Mouse (Mus musculus) midbrain, postnatal 0 days (tissue): Measurements from ENCODE around the gene Kptn. TPM values are rescaled to one million over a fixed set of nuclear protein-coding genes. Genes with fewer than 3 reads are reported as not detected.

ENCODE experiments used
- ATAC-seq: fragments of 200-750 bp; cut with Nextera tagmentation; 2 replicates; pipeline ENCODE4 v1.8.0; 2017; ENCODE audit warnings: moderate number of reproducible peaks, mild to moderate bottlenecking, moderate TSS enrichment, moderate library complexity; ENCODE audit not compliant: low FRiP score
- DNase-seq: peaks from one replicate; pipeline ENCODE4 v3.0.0-alpha.2; 2015; ENCODE audit warnings: low spot score
- H3K27ac ChIP-seq: fragments of 300-500 bp; sonication (generic); 2 replicates; pipeline ENCODE4 v1.5.1; 2014; ENCODE audit warnings: low read depth, mild to moderate bottlenecking, low read length, mixed read lengths
- H3K27me3 ChIP-seq: fragments of 300-500 bp; sonication (generic); 2 replicates; pipeline ENCODE4 v1.6.1; 2014; ENCODE audit warnings: low read length, control low read depth, mixed read lengths; ENCODE audit not compliant: insufficient read depth
- H3K36me3 ChIP-seq: fragments of 300-500 bp; sonication (generic); 2 replicates; pipeline ENCODE4 v1.6.1; 2014; ENCODE audit warnings: low read length, control low read depth, mixed read lengths; ENCODE audit not compliant: insufficient read depth
- H3K4me1 ChIP-seq: fragments of 300-500 bp; sonication (generic); 2 replicates; pipeline ENCODE4 v1.6.1; 2014; ENCODE audit warnings: mild to moderate bottlenecking, control low read depth, antibody characterized with exemption, low read length, mixed read lengths; ENCODE audit not compliant: insufficient read depth
- H3K4me2 ChIP-seq: fragments of 300-500 bp; sonication (generic); 2 replicates; pipeline ENCODE4 v1.6.1; 2014; ENCODE audit warnings: low read depth, mild to moderate bottlenecking, low read length, mixed read lengths; ENCODE audit not compliant: poor library complexity, severe bottlenecking
- H3K4me3 ChIP-seq: fragments of 300-500 bp; sonication (generic); 2 replicates; pipeline ENCODE4 v1.5.1; 2014; ENCODE audit warnings: low read depth, mild to moderate bottlenecking, low read length, moderate library complexity
- H3K9ac ChIP-seq: fragments of 300-500 bp; sonication (generic); replicated peaks from 2 replicates; pipeline ENCODE4 v1.6.1; 2014; ENCODE audit warnings: mild to moderate bottlenecking, low read length, moderate library complexity, mixed read lengths; ENCODE audit not compliant: poor library complexity, severe bottlenecking
- H3K9me3 ChIP-seq: fragments of 300-500 bp; sonication (generic); 2 replicates; pipeline ENCODE4 v1.6.1; 2016; ENCODE audit warnings: low read length, control low read depth
- CTCF ChIP-seq: IDR thresholded peaks from 2 replicates; pipeline ENCODE4 v1.5.1; 2016; ENCODE audit warnings: antibody characterized with exemption, mild to moderate bottlenecking
- WGBS: fragments of 180-500 bp; shearing (Covaris S2); extraction: QIAGEN DNeasy Blood & Tissue Kit; methylation state at CpG from one replicate; pipeline ENCODE4 v1.1.7; 2014; 5-methylcytosine and 5-hydroxymethylcytosine counted together
- polyA plus RNA-seq: library from polyadenylated mRNA; unstranded; fragments of >200 nt; fragmentation: Nextera tagmentation; extraction: Ambion mirVana; gene quantifications from 2 replicates; pipeline ENCODE4 v1.2.1, GENCODE M21; 2015
- total RNA-seq: library from RNA; depleted of rRNA; stranded (reverse); fragments of >200 nt; gene quantifications from 2 replicates; pipeline ENCODE4 v1.2.3, GENCODE M21; 2014

Kptn gene
- total and polyA plus RNA-seq, 2 experiments from 2014 or later: 35.9 to 44.1 TPM

DNA sequence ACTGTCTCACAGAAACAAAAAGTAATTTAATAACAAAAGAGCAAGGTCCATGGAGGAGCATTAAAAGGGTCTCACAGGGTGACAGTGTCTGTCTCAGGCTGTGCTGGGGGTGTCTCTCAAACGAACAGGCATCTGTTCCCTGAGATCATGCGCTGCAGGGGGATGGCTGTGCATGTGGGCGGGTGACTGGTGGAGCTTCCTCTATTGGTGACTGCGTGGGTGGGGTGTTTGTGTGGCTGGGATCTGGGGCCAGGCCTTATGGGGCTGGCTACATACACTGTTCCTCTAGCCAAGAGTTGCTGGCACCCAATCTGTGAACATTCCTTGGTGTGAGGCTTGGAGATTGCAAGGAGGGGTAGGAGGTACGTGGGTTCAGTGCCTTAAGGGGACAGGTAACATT is 29.5 kb downstream of the Kptn start:
- Histone ChIP-seq H3K27me3 (no peaks in the 10 kb centered on the region), H3K9ac (no peak overlapping the region), H3K4me1 (no peaks in the 10 kb centered on the region), H3K4me2 (no peak overlapping the region), H3K36me3 (peaks cover 19% of the 10 kb centered on the region), H3K4me3 (no peak overlapping the region), H3K27ac (no peak overlapping the region), H3K9me3 (no peaks in the 10 kb centered on the region)
- WGBS: 61% methylated on average over 5 of the region's 5 CpGs
- DNase-seq (no peak), ATAC-seq (no peak)
- TF ChIP-seq CTCF: no peak

DNA sequence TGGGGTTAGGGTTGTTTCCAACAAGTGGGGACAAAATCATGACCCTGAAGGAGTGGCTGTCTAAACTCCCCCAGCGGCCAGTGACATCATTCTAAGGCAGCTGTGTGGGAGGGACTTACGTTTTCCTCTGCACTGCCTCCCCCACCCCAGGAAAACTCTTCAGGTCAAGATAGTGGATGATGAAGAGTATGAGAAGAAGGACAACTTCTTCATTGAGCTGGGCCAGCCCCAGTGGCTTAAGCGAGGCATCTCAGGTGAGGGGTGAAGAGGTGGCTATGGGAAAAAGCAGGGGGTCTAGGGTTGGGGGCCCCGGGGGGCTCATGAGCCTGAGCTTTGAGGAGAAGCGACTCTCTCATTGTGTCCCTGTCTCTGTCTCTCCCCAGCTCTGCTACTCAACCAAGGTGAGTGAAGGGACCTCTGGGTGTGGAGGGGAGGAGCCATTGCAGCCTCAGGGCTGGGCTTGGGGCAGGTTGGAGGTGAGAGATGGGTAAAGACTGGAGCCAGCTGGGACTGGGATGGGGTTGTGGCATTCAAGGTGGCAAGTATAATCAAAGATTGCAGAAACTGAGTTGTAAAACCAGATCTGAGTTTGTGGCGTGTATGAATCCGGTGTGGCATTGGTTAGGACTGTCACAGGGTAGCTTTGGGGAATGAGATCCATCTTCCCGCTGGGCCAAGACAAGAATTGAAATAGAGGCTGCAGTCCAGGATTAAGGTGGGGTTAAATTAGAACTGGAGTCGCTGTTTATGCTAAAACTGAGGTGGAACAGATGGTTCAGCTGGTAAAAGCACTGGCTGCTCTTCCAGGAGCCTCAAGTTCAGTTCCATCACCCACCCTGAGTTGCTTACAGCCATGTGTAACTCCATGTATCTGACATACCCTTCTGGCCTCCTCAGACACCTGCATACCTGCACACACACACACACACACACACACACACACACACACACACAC is 30.8 kb downstream of the Kptn start:
- Histone ChIP-seq H3K27ac (no peak overlapping the region), H3K4me2 (no peak overlapping the region), H3K9me3 (no peaks in the 10 kb centered on the region), H3K27me3 (no peaks in the 10 kb centered on the region), H3K4me3 (no peak overlapping the region), H3K4me1 (no peaks in the 10 kb centered on the region), H3K36me3 (peaks cover 11% of the 10 kb centered on the region), H3K9ac (no peak overlapping the region)
- ATAC-seq (no peak), DNase-seq (no peak)
- TF ChIP-seq CTCF: no peak
- 80% methylated on average over 9 of the region's 9 CpGs for WGBS

DNA sequence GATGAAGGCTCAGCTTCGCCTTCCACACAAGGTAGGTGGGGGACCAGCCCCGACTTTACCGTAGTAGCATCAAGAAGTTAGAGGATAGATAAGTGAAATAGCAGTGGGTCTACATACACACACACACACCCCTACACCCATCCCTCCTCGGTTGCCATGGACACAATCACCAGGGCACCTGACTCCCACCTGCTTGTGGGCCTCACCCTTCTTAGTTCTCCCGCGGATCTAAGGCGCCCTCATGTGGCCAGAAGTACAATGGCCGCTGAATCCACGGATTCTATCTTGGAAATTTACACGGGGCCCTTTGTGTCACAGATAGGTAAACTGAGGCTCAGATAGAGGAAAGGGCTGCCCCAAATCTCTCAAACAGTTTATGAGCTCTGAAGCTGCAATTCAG is 33.8 kb downstream of the Kptn start:
- 17% methylated on average over 10 of the region's 10 CpGs for WGBS
- Histone ChIP-seq H3K9me3 (no peaks in the 10 kb centered on the region), H3K27me3 (no peaks in the 10 kb centered on the region), H3K9ac (no peak overlapping the region), H3K27ac (no peak overlapping the region; the same call in 1 of the 2 replicates), H3K4me2 (no peak overlapping the region), H3K4me3 (no peak overlapping the region), H3K36me3 (peaks cover 6% of the 10 kb centered on the region), H3K4me1 (no peaks in the 10 kb centered on the region)
- TF ChIP-seq CTCF: peak; percentile 89
- DNase-seq (peak; percentile 81), ATAC-seq (peak; percentile 76)

DNA sequence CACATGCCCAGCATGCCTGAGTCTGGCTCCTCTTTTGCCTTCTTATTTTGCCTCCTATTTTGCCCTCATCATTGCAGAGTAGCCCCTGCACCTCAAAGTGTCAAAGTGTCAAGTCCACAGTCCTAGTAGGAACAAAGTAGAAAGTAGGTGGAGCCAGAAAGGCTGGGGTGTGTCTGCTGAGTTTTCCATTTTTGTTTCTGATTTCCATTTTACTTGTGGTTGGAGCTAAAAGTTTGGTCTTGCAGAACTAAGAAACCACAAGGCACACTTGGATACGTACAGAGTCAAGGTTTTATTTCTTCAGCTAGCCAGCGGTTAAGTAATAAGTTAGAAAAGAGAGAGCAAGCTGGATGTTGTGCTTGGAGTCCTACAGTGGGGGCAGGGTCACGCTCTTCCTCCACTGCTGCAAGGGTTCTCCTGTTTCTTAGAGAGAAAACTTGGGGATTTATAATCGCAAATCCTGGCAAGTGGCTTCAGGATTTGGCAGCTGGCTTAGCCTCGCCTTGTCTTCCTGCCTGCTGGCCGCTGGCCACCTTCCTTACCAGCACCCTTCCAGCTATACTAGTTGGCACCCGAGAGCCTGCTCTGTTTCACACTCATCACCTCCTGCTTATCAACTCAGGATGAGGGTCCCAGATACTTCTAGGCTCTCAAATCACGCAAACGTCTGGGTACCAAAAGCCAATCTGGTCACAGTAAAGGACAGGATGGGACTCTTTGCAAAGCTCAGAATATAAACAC is 35.6 kb downstream of the Kptn start:
- DNase-seq (peak; percentile 35), ATAC-seq (no peak)
- no peak for TF ChIP-seq CTCF
- Histone ChIP-seq H3K4me1 (no peaks in the 10 kb centered on the region), H3K9me3 (no peaks in the 10 kb centered on the region), H3K9ac (no peak overlapping the region), H3K27me3 (no peaks in the 10 kb centered on the region), H3K36me3 (peaks cover 6% of the 10 kb centered on the region), H3K4me3 (no peak overlapping the region), H3K4me2 (no peak overlapping the region), H3K27ac (no peak overlapping the region)
- WGBS: 75% methylated on average over 9 of the region's 9 CpGs

DNA sequence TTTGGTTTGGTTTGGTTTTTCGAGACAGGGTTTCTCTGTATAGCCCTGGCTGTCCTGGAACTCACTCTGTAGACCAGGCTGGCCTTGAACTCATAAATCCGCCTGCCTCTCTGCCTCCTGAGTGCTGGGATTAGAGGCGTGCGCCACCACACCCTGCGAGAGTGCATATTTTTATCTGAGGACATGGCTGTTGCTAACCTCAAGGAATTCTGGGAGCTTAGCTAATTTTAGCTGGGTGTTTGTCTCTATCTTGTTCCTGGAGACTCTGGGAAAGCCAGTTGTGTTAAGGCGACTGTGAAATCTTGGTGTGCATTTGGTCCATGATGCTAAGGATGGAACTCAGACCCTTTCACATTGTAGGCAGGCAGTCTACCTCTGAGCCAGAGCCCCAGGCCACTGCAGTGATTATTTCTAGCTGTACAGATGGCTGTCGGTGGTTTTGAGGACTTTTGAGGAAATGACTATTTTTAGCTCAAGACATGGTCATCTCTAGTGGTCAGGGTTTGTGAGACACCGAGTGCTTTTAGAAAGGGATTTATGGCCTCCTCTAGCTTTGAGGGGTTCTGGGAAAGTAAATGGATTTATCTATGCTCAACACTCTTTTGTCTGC is 36.5 kb downstream of the Kptn start:
- WGBS: 73% methylated on average over 8 of the region's 8 CpGs
- TF ChIP-seq CTCF: no peak

More for the DNA sequence above, 36.5 kb downstream of the Kptn start:
- ATAC-seq (no peak), DNase-seq (no peak)
- no peak overlapping the region for H3K4me2 ChIP-seq
- no peaks in the 10 kb centered on the region for H3K27me3 ChIP-seq
- H3K9me3 ChIP-seq: no peaks in the 10 kb centered on the region
- no peaks in the 10 kb centered on the region for H3K4me1 ChIP-seq
- no peak overlapping the region for H3K27ac ChIP-seq
- H3K36me3 ChIP-seq: peaks cover 6% of the 10 kb centered on the region
- no peak overlapping the region for H3K9ac ChIP-seq
- H3K4me3 ChIP-seq: no peak overlapping the region
